Mouse (Mus musculus): Measurements from ENCODE around the gene Cd5.

GRCm38 (mm10) chr19:10783168-10783567 is 44.4 kb upstream of the Cd5 start:
- TF ChIP-seq CTCF (IDR thresholded peaks at IDR 0.05; ENCODE audit: borderline replicate concordance, extremely low read depth, insufficient read depth, insufficient read length) (no peak), POLR2A (IDR thresholded peaks at IDR 0.05; ENCODE audit: borderline replicate concordance, extremely low read depth, insufficient read depth, insufficient read length, poor library complexity, severe bottlenecking) (no peak)
